Mouse (Mus musculus): ENCODE results near the gene Plcg2.

The Plcg2 gene

GRCm38 (mm10) chr8:117547945-117548344 lies 49.9 kb downstream of the Plcg2 start:
- DNase-seq (ENCODE audit: low spot score), result no peak

GRCm38 (mm10) chr8:117548453-117548852 lies 50.4 kb downstream of the Plcg2 start:
- no peak for DNase-seq (ENCODE audit: low spot score)

GRCm38 (mm10) chr8:117550529-117550928 lies 52.4 kb downstream of the Plcg2 start:
- DNase-seq (ENCODE audit: low spot score), result no peak

GRCm38 (mm10) chr8:117561014-117561413 lies 62.9 kb downstream of the Plcg2 start:
- no peak for DNase-seq (ENCODE audit: low spot score)

GRCm38 (mm10) chr8:117561735-117562361 lies 63.8 kb downstream of the Plcg2 start:
- DNase-seq (ENCODE audit: low spot score), result peak; percentile 11

GRCm38 (mm10) chr8:117562445-117563014 lies 64.4 kb downstream of the Plcg2 start:
- DNase-seq (ENCODE audit: low spot score), result no peak

- DNase-seq (ENCODE audit: low spot score), result peak; percentile 65
These were observed 71.3 kb downstream of the Plcg2 start for GRCm38 (mm10) chr8:117569409-117569808.

- no peak for DNase-seq (ENCODE audit: low spot score)
These were observed 78.2 kb downstream of the Plcg2 start for GRCm38 (mm10) chr8:117576291-117576785.

GRCm38 (mm10) chr8:117577059-117577458 lies 79.0 kb downstream of the Plcg2 start:
- no peak for DNase-seq (ENCODE audit: low spot score)

- DNase-seq (ENCODE audit: low spot score), result no peak
These were observed 79.8 kb downstream of the Plcg2 start for GRCm38 (mm10) chr8:117577883-117578282.

- no peak for DNase-seq (ENCODE audit: low spot score)
These were observed 80.8 kb downstream of the Plcg2 start for GRCm38 (mm10) chr8:117578856-117579255.

GRCm38 (mm10) chr8:117593862-117594261 lies 95.8 kb downstream of the Plcg2 start:
- no peak for DNase-seq (ENCODE audit: low spot score)

- no peak for DNase-seq (ENCODE audit: low spot score)
These were observed 96.9 kb downstream of the Plcg2 start for GRCm38 (mm10) chr8:117595001-117595400.

- DNase-seq (ENCODE audit: low spot score), result no peak
These were observed 98.7 kb downstream of the Plcg2 start for GRCm38 (mm10) chr8:117596777-117597176.

- no peak for DNase-seq (ENCODE audit: low spot score)
These were observed 102.7 kb downstream of the Plcg2 start for GRCm38 (mm10) chr8:117600839-117601238.

GRCm38 (mm10) chr8:117604101-117604500 lies 106.0 kb downstream of the Plcg2 start:
- no peak for DNase-seq (ENCODE audit: low spot score)

GRCm38 (mm10) chr8:117604671-117605070 lies 106.6 kb downstream of the Plcg2 start:
- DNase-seq (ENCODE audit: low spot score), result no peak

- no peak for DNase-seq (ENCODE audit: low spot score)
These were observed 107.1 kb downstream of the Plcg2 start for GRCm38 (mm10) chr8:117605201-117605600.

- DNase-seq (ENCODE audit: low spot score), result no peak
These were observed 112.4 kb downstream of the Plcg2 start for GRCm38 (mm10) chr8:117610506-117610905.

- DNase-seq (ENCODE audit: low spot score), result no peak
These were observed 114.8 kb downstream of the Plcg2 start for GRCm38 (mm10) chr8:117612861-117613260.

GRCm38 (mm10) chr8:117626040-117626838 lies 128.1 kb downstream of the Plcg2 start:
- peak; percentile 4 for DNase-seq (ENCODE audit: low spot score)

GRCm38 (mm10) chr8:117627096-117627495 lies 129.0 kb downstream of the Plcg2 start:
- no peak for DNase-seq (ENCODE audit: low spot score)

- DNase-seq (ENCODE audit: low spot score), result no peak
These were observed 134.4 kb downstream of the Plcg2 start for GRCm38 (mm10) chr8:117632532-117632931.

Data from ovary, postnatal 14 days (tissue).